Mouse (Mus musculus) adrenal gland, adult (tissue): ENCODE measurements at regions not wholly inside any gene's neighbourhood (a gene's known extent, or its start where the extent isn't known, plus 50 kb on each side); places are given as distances from the start of the nearest gene placed in this dataset.

ENCODE experiments used
- DNase-seq, 2 experiments: peaks; one replicate each; pipeline ENCODE4 v3.0.0; 2022 to 2023; ENCODE audit warnings: low spot score in 1 of 2; ENCODE audit not compliant: inconsistent age in 2 of 2

- DNase-seq, result peak; percentile 9 to 30
Measured at GRCm38 (mm10) chr7:77632656-77633055, 1105.2 kb downstream of the Ntrk3 start.

- DNase-seq, result no peak
Measured at GRCm38 (mm10) chr7:77623491-77623890, 1114.3 kb downstream of the Ntrk3 start.

GRCm38 (mm10) chr7:77622934-77623333 lies 1114.9 kb downstream of the Ntrk3 start:
- DNase-seq, result no peak

GRCm38 (mm10) chr7:77572872-77573271 lies 1164.9 kb downstream of the Ntrk3 start:
- no peak for DNase-seq

- DNase-seq, result no peak
Measured at GRCm38 (mm10) chr7:77559095-77559494, 1178.7 kb downstream of the Ntrk3 start.

- no peak for DNase-seq
Measured at GRCm38 (mm10) chr7:77558536-77558935, 1179.3 kb downstream of the Ntrk3 start.

- no peak for DNase-seq
Measured at GRCm38 (mm10) chr7:77536890-77537289, 1200.9 kb downstream of the Ntrk3 start.

GRCm38 (mm10) chr7:77527906-77528305 lies 1209.9 kb downstream of the Ntrk3 start:
- no peak for DNase-seq

- no peak for DNase-seq
Measured at GRCm38 (mm10) chr7:77509586-77509985, 1228.2 kb downstream of the Ntrk3 start.

GRCm38 (mm10) chr7:77507606-77508005 lies 1230.2 kb downstream of the Ntrk3 start:
- no peak for DNase-seq

- no peak for DNase-seq
Measured at GRCm38 (mm10) chr7:77502608-77503007, 1235.2 kb downstream of the Ntrk3 start.

GRCm38 (mm10) chr7:77495066-77495465 lies 1242.7 kb downstream of the Ntrk3 start:
- peak; percentile 21 to 74 for DNase-seq

- DNase-seq, result peak in 1 of 2 experiments; percentile 24
Measured at GRCm38 (mm10) chr7:77477519-77477918, 1247.8 kb downstream of the Agbl1 start.

GRCm38 (mm10) chr7:77446052-77446367 lies 1216.3 kb downstream of the Agbl1 start:
- no peak for DNase-seq

- no peak for DNase-seq
Measured at GRCm38 (mm10) chr7:77445352-77446051, 1215.8 kb downstream of the Agbl1 start.

GRCm38 (mm10) chr7:77441622-77442021 lies 1211.9 kb downstream of the Agbl1 start:
- no peak for DNase-seq

GRCm38 (mm10) chr7:77413606-77414005 lies 1183.9 kb downstream of the Agbl1 start:
- DNase-seq, result no peak
